Mouse (Mus musculus): Measurements from ENCODE around the gene Nr1d1.

The Nr1d1 gene

GRCm38 (mm10) chr11:98735111-98735510 is 40.0 kb downstream of the Nr1d1 start:
- DNase-seq: no peak

- peak in 1 of 2 experiments; percentile 29 for DNase-seq
Observed at GRCm38 (mm10) chr11:98734020-98734419, 41.1 kb downstream of the Nr1d1 start.

- peak in 1 of 2 experiments; percentile 40 for DNase-seq
Observed at GRCm38 (mm10) chr11:98731134-98731533, 44.0 kb downstream of the Nr1d1 start.

- DNase-seq: no peak
Observed at GRCm38 (mm10) chr11:98730727-98731126, 44.4 kb downstream of the Nr1d1 start.

GRCm38 (mm10) chr11:98729119-98729588 is 46.0 kb downstream of the Nr1d1 start, which contains the start of gene Med24:
Gene Med24 (minus strand): TSS chr11:98729435.
- DNase-seq: peak; percentile 84 to 89

- no peak for DNase-seq
Observed at GRCm38 (mm10) chr11:98725926-98726506, 49.1 kb downstream of the Nr1d1 start.

GRCm38 (mm10) chr11:98723098-98723497 is 52.0 kb downstream of the Nr1d1 start:
- no peak for DNase-seq

GRCm38 (mm10) chr11:98721458-98722226 is 53.5 kb downstream of the Nr1d1 start:
- peak; percentile 63 to 77 for DNase-seq

GRCm38 (mm10) chr11:98720756-98721155 is 54.4 kb downstream of the Nr1d1 start:
- DNase-seq: no peak

Measured in kidney, postnatal 4 days (tissue).